Mouse (Mus musculus) olfactory bulb, adult 2 months (tissue): ENCODE results near the gene Col4a2.

Experiments
- CTCF ChIP-seq: fragments of 200-500 bp; IDR thresholded peaks from 2 replicates; pipeline ENCODE4 v1.5.1; 2012; ENCODE audit warnings: low read depth, mild to moderate bottlenecking, low read length, moderate library complexity; ENCODE audit not compliant: insufficient read depth
- POLR2A ChIP-seq: fragments of 200-500 bp; IDR thresholded peaks from 2 replicates; pipeline ENCODE4 v1.6.1; 2012; ENCODE audit warnings: mild to moderate bottlenecking, low read depth, low read length, moderate library complexity; ENCODE audit not compliant: insufficient read depth

DNA sequence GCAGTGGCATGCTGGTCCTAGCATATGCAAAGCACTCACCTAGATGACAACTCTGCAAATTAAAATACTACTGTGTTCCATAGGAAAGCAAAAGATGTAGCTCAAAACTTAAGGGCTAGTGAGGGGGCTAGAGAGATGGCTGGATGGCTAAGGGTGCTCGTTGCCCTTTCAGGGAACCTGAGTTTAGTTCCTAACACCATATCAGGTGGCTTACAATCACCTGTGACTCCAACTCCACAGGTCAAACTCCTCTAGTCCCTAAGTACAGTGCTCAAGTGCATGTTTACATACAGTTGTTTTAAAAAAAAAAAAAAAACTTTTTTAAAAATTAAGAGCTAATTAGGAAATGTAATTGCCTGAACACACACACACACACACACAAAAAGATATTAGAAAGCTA is 7.1 kb upstream of the Col4a2 start:
- TF ChIP-seq CTCF (no peak), POLR2A (no peak)
